Mouse (Mus musculus): ENCODE measurements around the gene Slc12a9. TPM values are rescaled to one million over a fixed set of nuclear protein-coding genes. Genes with fewer than 3 reads are reported as not detected.
A peak's percentile ranks its signal among the peaks of the same experiment; 100 is the strongest.

Gene Slc12a9
- polyA plus RNA-seq, 1 experiment from 2014 or later = 5.3 TPM

GRCm38 (mm10) chr5:137345821-137346220 is 12.4 kb upstream of the Slc12a9 start:
- peak overlapping the region; percentile 42 to 56; a peak in 3 of 4 replicates for H3K27ac ChIP-seq (replicated peaks in 1 of 2; ENCODE audit: control insufficient read depth in 1 of 2, insufficient read depth in 1 of 2, low read depth in 2 of 2, low read length in 2 of 2)
- H3K4me1 ChIP-seq (ENCODE audit: control insufficient read depth in 2 of 2, insufficient read depth in 2 of 2, low read length in 2 of 2) = peaks cover 19 to 29% of the 10 kb centered on the region in 2 experiments
- H3K4me3 ChIP-seq (ENCODE audit: control insufficient read depth in 1 of 2, insufficient read depth in 1 of 2, low read depth in 1 of 2, low read length in 2 of 2) = no peak overlapping the region
- no peaks in the 10 kb centered on the region for H3K27me3 ChIP-seq (ENCODE audit: control insufficient read depth, insufficient read depth, low read length)
- H3K9me3 ChIP-seq (ENCODE audit: control insufficient read depth, low read length) = no peaks in the 10 kb centered on the region
- 18% methylated on average over 9 of the region's 9 CpGs for WGBS
- no peak for ATAC-seq (ENCODE audit: insufficient number of reproducible peaks, insufficient read depth, low FRiP score, low read depth)
- H3K4me2 ChIP-seq (ENCODE audit: low read length) = peak overlapping the region; percentile 51
- H3K9ac ChIP-seq (ENCODE audit: low read length) = 0 out of 2 replicates have a peak overlapping the region, but pooled peaks have one; percentile 30
- H3K36me3 ChIP-seq (ENCODE audit: control insufficient read depth, insufficient read depth, low read length) = no peaks in the 10 kb centered on the region

GRCm38 (mm10) chr5:137343869-137344268 is 10.5 kb upstream of the Slc12a9 start:
- no peaks in the 10 kb centered on the region for H3K36me3 ChIP-seq (ENCODE audit: control insufficient read depth, insufficient read depth, low read length)
- no peak overlapping the region for H3K9ac ChIP-seq (ENCODE audit: low read length)
- no peaks in the 10 kb centered on the region for H3K9me3 ChIP-seq (ENCODE audit: control insufficient read depth, low read length)
- H3K27ac ChIP-seq (replicated peaks in 1 of 2; ENCODE audit: control insufficient read depth in 1 of 2, insufficient read depth in 1 of 2, low read depth in 2 of 2, low read length in 2 of 2) = no peak overlapping the region
- ATAC-seq (ENCODE audit: insufficient number of reproducible peaks, insufficient read depth, low FRiP score, low read depth) = no peak
- H3K27me3 ChIP-seq (ENCODE audit: control insufficient read depth, insufficient read depth, low read length) = no peaks in the 10 kb centered on the region
- H3K4me3 ChIP-seq (ENCODE audit: control insufficient read depth in 1 of 2, insufficient read depth in 1 of 2, low read depth in 1 of 2, low read length in 2 of 2) = no peak overlapping the region
- peaks cover 33 to 40% of the 10 kb centered on the region in 2 experiments for H3K4me1 ChIP-seq (ENCODE audit: control insufficient read depth in 2 of 2, insufficient read depth in 2 of 2, low read length in 2 of 2)
- no peak overlapping the region for H3K4me2 ChIP-seq (ENCODE audit: low read length)

- WGBS = 85% methylated on average over 5 of the region's 5 CpGs
- no peak overlapping the region for H3K27ac ChIP-seq (replicated peaks in 1 of 2; ENCODE audit: control insufficient read depth in 1 of 2, insufficient read depth in 1 of 2, low read depth in 2 of 2, low read length in 2 of 2)
These were observed 10.0 kb upstream of the Slc12a9 start for GRCm38 (mm10) chr5:137343412-137343811.

GRCm38 (mm10) chr5:137342407-137343012 is 9.1 kb upstream of the Slc12a9 start:
- peaks cover 27 to 30% of the 10 kb centered on the region in 2 experiments for H3K4me1 ChIP-seq (ENCODE audit: control insufficient read depth in 2 of 2, insufficient read depth in 2 of 2, low read length in 2 of 2)
- H3K9me3 ChIP-seq (ENCODE audit: control insufficient read depth, low read length) = no peaks in the 10 kb centered on the region
- no peaks in the 10 kb centered on the region for H3K36me3 ChIP-seq (ENCODE audit: control insufficient read depth, insufficient read depth, low read length)
- H3K4me3 ChIP-seq (ENCODE audit: control insufficient read depth in 1 of 2, insufficient read depth in 1 of 2, low read depth in 1 of 2, low read length in 2 of 2) = no peak overlapping the region
- ATAC-seq (ENCODE audit: insufficient number of reproducible peaks, insufficient read depth, low FRiP score, low read depth) = no peak
- 61% methylated on average over 7 of the region's 7 CpGs for WGBS
- no peak overlapping the region for H3K4me2 ChIP-seq (ENCODE audit: low read length)
- H3K27me3 ChIP-seq (ENCODE audit: control insufficient read depth, insufficient read depth, low read length) = no peaks in the 10 kb centered on the region
- H3K9ac ChIP-seq (ENCODE audit: low read length) = no peak overlapping the region
- H3K27ac ChIP-seq (replicated peaks in 1 of 2; ENCODE audit: control insufficient read depth in 1 of 2, insufficient read depth in 1 of 2, low read depth in 2 of 2, low read length in 2 of 2) = no peak overlapping the region

More at GRCm38 (mm10) chr5:137343412-137343811, 10.0 kb upstream of the Slc12a9 start:
- H3K9me3 ChIP-seq (ENCODE audit: control insufficient read depth, low read length) = no peaks in the 10 kb centered on the region
- no peak for ATAC-seq (ENCODE audit: insufficient number of reproducible peaks, insufficient read depth, low FRiP score, low read depth)
- no peak overlapping the region for H3K4me3 ChIP-seq (ENCODE audit: control insufficient read depth in 1 of 2, insufficient read depth in 1 of 2, low read depth in 1 of 2, low read length in 2 of 2)
- H3K27me3 ChIP-seq (ENCODE audit: control insufficient read depth, insufficient read depth, low read length) = no peaks in the 10 kb centered on the region
- no peaks in the 10 kb centered on the region for H3K36me3 ChIP-seq (ENCODE audit: control insufficient read depth, insufficient read depth, low read length)
- H3K4me1 ChIP-seq (ENCODE audit: control insufficient read depth in 2 of 2, insufficient read depth in 2 of 2, low read length in 2 of 2) = peaks cover 32 to 38% of the 10 kb centered on the region in 2 experiments
- H3K9ac ChIP-seq (ENCODE audit: low read length) = no peak overlapping the region
- no peak overlapping the region for H3K4me2 ChIP-seq (ENCODE audit: low read length)

GRCm38 (mm10) chr5:137340222-137340621 is 6.8 kb upstream of the Slc12a9 start:
- no peak overlapping the region for H3K4me2 ChIP-seq (ENCODE audit: low read length)
- H3K4me3 ChIP-seq (ENCODE audit: control insufficient read depth in 1 of 2, insufficient read depth in 1 of 2, low read depth in 1 of 2, low read length in 2 of 2) = no peak overlapping the region
- H3K27ac ChIP-seq (replicated peaks in 1 of 2; ENCODE audit: control insufficient read depth in 1 of 2, insufficient read depth in 1 of 2, low read depth in 2 of 2, low read length in 2 of 2) = peak overlapping the region; percentile 93 to 98
- no peak for ATAC-seq (ENCODE audit: insufficient number of reproducible peaks, insufficient read depth, low FRiP score, low read depth)
- H3K4me1 ChIP-seq (ENCODE audit: control insufficient read depth in 2 of 2, insufficient read depth in 2 of 2, low read length in 2 of 2) = peaks cover 16 to 20% of the 10 kb centered on the region in 2 experiments
- 64% methylated on average over 6 of the region's 6 CpGs for WGBS
- H3K9me3 ChIP-seq (ENCODE audit: control insufficient read depth, low read length) = no peaks in the 10 kb centered on the region
- no peaks in the 10 kb centered on the region for H3K27me3 ChIP-seq (ENCODE audit: control insufficient read depth, insufficient read depth, low read length)
- H3K36me3 ChIP-seq (ENCODE audit: control insufficient read depth, insufficient read depth, low read length) = no peaks in the 10 kb centered on the region
- H3K9ac ChIP-seq (ENCODE audit: low read length) = no peak overlapping the region

GRCm38 (mm10) chr5:137339290-137339979 is 6.0 kb upstream of the Slc12a9 start:
- 16% methylated on average over 22 of the region's 22 CpGs for WGBS
- Histone ChIP-seq H3K9me3 (ENCODE audit: control insufficient read depth, low read length) (no peaks in the 10 kb centered on the region), H3K4me1 (ENCODE audit: control insufficient read depth in 2 of 2, insufficient read depth in 2 of 2, low read length in 2 of 2) (peaks cover 16 to 20% of the 10 kb centered on the region in 2 experiments), H3K27me3 (ENCODE audit: control insufficient read depth, insufficient read depth, low read length) (no peaks in the 10 kb centered on the region), H3K36me3 (ENCODE audit: control insufficient read depth, insufficient read depth, low read length) (no peaks in the 10 kb centered on the region), H3K4me2 (ENCODE audit: low read length) (peak overlapping the region; percentile 86), H3K4me3 (ENCODE audit: control insufficient read depth in 1 of 2, insufficient read depth in 1 of 2, low read depth in 1 of 2, low read length in 2 of 2) (peak overlapping the region; percentile 50 to 53), H3K9ac (ENCODE audit: low read length) (peak overlapping the region; percentile 81), H3K27ac (replicated peaks in 1 of 2; ENCODE audit: control insufficient read depth in 1 of 2, insufficient read depth in 1 of 2, low read depth in 2 of 2, low read length in 2 of 2) (peak overlapping the region; percentile 93 to 98)
- peak; percentile 68 for ATAC-seq (ENCODE audit: insufficient number of reproducible peaks, insufficient read depth, low FRiP score, low read depth)

GRCm38 (mm10) chr5:137338663-137339289 is 5.4 kb upstream of the Slc12a9 start:
- WGBS = 1% methylated on average over 11 of the region's 11 CpGs
- Histone ChIP-seq H3K9me3 (ENCODE audit: control insufficient read depth, low read length) (no peaks in the 10 kb centered on the region), H3K4me3 (ENCODE audit: control insufficient read depth in 1 of 2, insufficient read depth in 1 of 2, low read depth in 1 of 2, low read length in 2 of 2) (peak overlapping the region; percentile 50 to 53), H3K36me3 (ENCODE audit: control insufficient read depth, insufficient read depth, low read length) (no peaks in the 10 kb centered on the region), H3K4me2 (ENCODE audit: low read length) (peak overlapping the region; percentile 86), H3K27me3 (ENCODE audit: control insufficient read depth, insufficient read depth, low read length) (no peaks in the 10 kb centered on the region), H3K27ac (replicated peaks in 1 of 2; ENCODE audit: control insufficient read depth in 1 of 2, insufficient read depth in 1 of 2, low read depth in 2 of 2, low read length in 2 of 2) (peak overlapping the region; percentile 93 to 98), H3K4me1 (ENCODE audit: control insufficient read depth in 2 of 2, insufficient read depth in 2 of 2, low read length in 2 of 2) (peaks cover 16 to 20% of the 10 kb centered on the region in 2 experiments), H3K9ac (ENCODE audit: low read length) (peak overlapping the region; percentile 81)
- peak; percentile 40; the same call in 1 of the 2 replicates for ATAC-seq (ENCODE audit: insufficient number of reproducible peaks, insufficient read depth, low FRiP score, low read depth)
